Mouse (Mus musculus) cerebral cortex, adult 2 months (tissue): ENCODE results near the gene Prss56.

Experiments used
- WGBS: fragments of 180-500 bp; shearing (Covaris S2); methylation state at CpG from one replicate; pipeline ENCODE4 v1.1.7; 2018; 5-methylcytosine and 5-hydroxymethylcytosine counted together

The Prss56 gene

DNA sequence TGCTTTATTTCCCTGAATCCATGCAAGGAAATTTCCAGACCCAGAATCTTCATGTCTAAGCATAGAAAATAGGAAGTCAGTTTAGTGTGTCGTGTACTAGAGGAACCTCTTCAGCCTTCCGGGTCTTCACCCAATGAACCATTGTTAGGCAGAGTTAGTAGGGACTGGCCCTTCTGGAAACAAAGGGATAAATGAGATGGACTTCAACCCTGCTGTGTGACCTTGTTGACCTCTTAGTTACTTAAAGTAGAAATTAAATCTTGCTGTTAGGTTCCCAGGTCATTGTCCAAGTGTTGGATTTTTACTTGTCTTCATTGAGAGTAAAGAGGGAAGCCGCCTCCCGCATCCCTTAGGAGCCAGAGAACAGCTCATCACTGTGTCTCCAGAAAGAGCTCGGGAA is 47.5 kb downstream of the Prss56 start:
- WGBS, result 67% methylated on average over 5 of the region's 5 CpGs

DNA sequence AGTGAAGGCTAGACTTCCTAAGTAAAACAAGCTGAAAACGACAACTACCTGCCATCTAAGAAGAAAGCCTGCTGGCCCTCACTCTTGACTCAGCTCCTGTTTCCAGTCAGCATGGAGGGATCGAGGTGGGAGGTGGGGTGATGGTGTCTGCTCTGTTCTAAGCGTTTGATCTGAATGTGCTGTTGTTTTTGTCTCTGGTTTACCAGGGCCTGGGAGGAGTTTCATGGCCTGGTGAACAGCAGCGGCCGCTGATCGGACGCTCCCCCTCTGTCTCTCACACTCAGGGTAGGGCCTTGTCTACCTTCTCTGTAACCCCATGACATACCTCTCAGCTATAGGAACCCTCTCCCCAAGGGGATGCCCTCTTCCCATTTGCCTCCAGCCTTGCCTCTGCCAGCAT is 49.1 kb downstream of the Prss56 start:
- WGBS, result 77% methylated on average over 7 of the region's 7 CpGs
